Mouse (Mus musculus) heart, adult 11 months (tissue): Measurements from ENCODE around the gene Pde3a.

Experiments
- DNase-seq: peaks from one replicate; pipeline ENCODE4 v3.0.0; 2022

Gene Pde3a

GRCm38 (mm10) chr6:141328071-141328470, 79.0 kb downstream of the Pde3a start:
- DNase-seq: no peak

- no peak for DNase-seq
These were observed 82.4 kb downstream of the Pde3a start for GRCm38 (mm10) chr6:141331464-141331863.

GRCm38 (mm10) chr6:141332613-141333165, 83.6 kb downstream of the Pde3a start:
- peak; percentile 79 for DNase-seq

GRCm38 (mm10) chr6:141333245-141333644, 84.2 kb downstream of the Pde3a start:
- peak; percentile 99 for DNase-seq

GRCm38 (mm10) chr6:141335878-141336277, 86.8 kb downstream of the Pde3a start:
- peak; percentile 48 for DNase-seq

- peak; percentile 85 for DNase-seq
These were observed 87.4 kb downstream of the Pde3a start for GRCm38 (mm10) chr6:141336438-141336837.

GRCm38 (mm10) chr6:141337673-141338072, 88.6 kb downstream of the Pde3a start:
- DNase-seq: peak; percentile 68

GRCm38 (mm10) chr6:141341385-141341784, 92.3 kb downstream of the Pde3a start:
- DNase-seq: peak; percentile 77

- peak; percentile 50 for DNase-seq
These were observed 98.8 kb downstream of the Pde3a start for GRCm38 (mm10) chr6:141347870-141348269.

- peak; percentile 88 for DNase-seq
These were observed 99.5 kb downstream of the Pde3a start for GRCm38 (mm10) chr6:141348542-141348941.

GRCm38 (mm10) chr6:141350261-141350660, 101.2 kb downstream of the Pde3a start:
- DNase-seq: no peak

GRCm38 (mm10) chr6:141352277-141352676, 103.2 kb downstream of the Pde3a start:
- no peak for DNase-seq

GRCm38 (mm10) chr6:141363664-141364063, 114.6 kb downstream of the Pde3a start:
- no peak for DNase-seq

- DNase-seq: peak; percentile 68
These were observed 118.0 kb downstream of the Pde3a start for GRCm38 (mm10) chr6:141367037-141367436.

GRCm38 (mm10) chr6:141372697-141373096, 123.6 kb downstream of the Pde3a start:
- DNase-seq: peak; percentile 31

GRCm38 (mm10) chr6:141374469-141375057, 125.5 kb downstream of the Pde3a start:
- peak; percentile 79 for DNase-seq

- DNase-seq: peak; percentile 29
These were observed 126.1 kb downstream of the Pde3a start for GRCm38 (mm10) chr6:141375155-141375554.

GRCm38 (mm10) chr6:141380927-141381326, 131.9 kb downstream of the Pde3a start:
- DNase-seq: peak; percentile 87

GRCm38 (mm10) chr6:141381473-141381872, 132.4 kb downstream of the Pde3a start:
- peak; percentile 94 for DNase-seq

- DNase-seq: peak; percentile 55
These were observed 132.9 kb downstream of the Pde3a start for GRCm38 (mm10) chr6:141381881-141382370.

GRCm38 (mm10) chr6:141388104-141388503, 139.0 kb downstream of the Pde3a start:
- DNase-seq: peak; percentile 50

- DNase-seq: no peak
These were observed 146.9 kb downstream of the Pde3a start for GRCm38 (mm10) chr6:141395926-141396325.

- peak; percentile 94 for DNase-seq
These were observed 150.3 kb downstream of the Pde3a start for GRCm38 (mm10) chr6:141399411-141399810.

GRCm38 (mm10) chr6:141403943-141404342, 154.9 kb downstream of the Pde3a start:
- no peak for DNase-seq

- peak; percentile 88 for DNase-seq
These were observed 155.6 kb downstream of the Pde3a start for GRCm38 (mm10) chr6:141404649-141405048.
